Mouse (Mus musculus): ENCODE results near the gene Rergl. TPM values are rescaled to one million over a fixed set of nuclear protein-coding genes. Genes with fewer than 3 reads are reported as not detected.

The Rergl gene
- polyA plus RNA-seq (2014; fragmentation: Nextera tagmentation; extraction: Ambion mirVana) = not detected in 2 replicates

- Histone ChIP-seq H3K4me3 (ENCODE audit: low read depth, low read length) (no peak within 1 kb of the TSS), H3K9ac (ENCODE audit: low read depth, low read length) (no peak within 1 kb of the TSS), H3K36me3 (ENCODE audit: control insufficient read depth, insufficient read depth, low read length) (no peaks in the 10 kb centered on the region), H3K27me3 (replicated peaks; ENCODE audit: control insufficient read depth, insufficient read depth, low read length) (no peaks in the 10 kb centered on the region), H3K9me3 (ENCODE audit: control insufficient read depth, low read length) (no peaks in the 10 kb centered on the region), H3K4me2 (no peak within 1 kb of the TSS), H3K27ac (ENCODE audit: low read depth, low read length) (no peak within 1 kb of the TSS), H3K4me1 (replicated peaks; ENCODE audit: control insufficient read depth, insufficient read depth, low read length) (no peaks in the 10 kb centered on the region)
- DNase-seq (ENCODE audit: low spot score) = no peak
- WGBS = 22% methylated on average over 1 of the region's 1 CpGs
- ATAC-seq (replicated peaks; ENCODE audit: low FRiP score) = no peak
Observed at GRCm38 (mm10) chr6:139501876-139502275, at the start of gene Rergl. Rergl (minus strand) TSS chr6:139501976.

- no peak overlapping the region for H3K4me3 ChIP-seq (ENCODE audit: low read depth, low read length)
- no peaks in the 10 kb centered on the region for H3K9me3 ChIP-seq (ENCODE audit: control insufficient read depth, low read length)
- H3K9ac ChIP-seq (ENCODE audit: low read depth, low read length) = no peak overlapping the region
- no peaks in the 10 kb centered on the region for H3K4me1 ChIP-seq (replicated peaks; ENCODE audit: control insufficient read depth, insufficient read depth, low read length)
- DNase-seq (ENCODE audit: low spot score) = no peak
- WGBS = 59% methylated on average over 2 of the region's 2 CpGs
- H3K27ac ChIP-seq (ENCODE audit: low read depth, low read length) = no peak overlapping the region
- no peak for ATAC-seq (replicated peaks; ENCODE audit: low FRiP score)
- no peaks in the 10 kb centered on the region for H3K27me3 ChIP-seq (replicated peaks; ENCODE audit: control insufficient read depth, insufficient read depth, low read length)
- no peaks in the 10 kb centered on the region for H3K36me3 ChIP-seq (ENCODE audit: control insufficient read depth, insufficient read depth, low read length)
- no peak overlapping the region for H3K4me2 ChIP-seq
Observed at GRCm38 (mm10) chr6:139538469-139538868, 36.7 kb upstream of the Rergl start.

- no peak for ATAC-seq (replicated peaks; ENCODE audit: low FRiP score)
- H3K9me3 ChIP-seq (ENCODE audit: control insufficient read depth, low read length) = no peaks in the 10 kb centered on the region
Observed at GRCm38 (mm10) chr6:139525406-139525805, 23.6 kb upstream of the Rergl start.

GRCm38 (mm10) chr6:139524288-139524687 is 22.5 kb upstream of the Rergl start:
- no peaks in the 10 kb centered on the region for H3K36me3 ChIP-seq (ENCODE audit: control insufficient read depth, insufficient read depth, low read length)
- H3K4me1 ChIP-seq (replicated peaks; ENCODE audit: control insufficient read depth, insufficient read depth, low read length) = no peaks in the 10 kb centered on the region
- no peak overlapping the region for H3K4me2 ChIP-seq
- no peaks in the 10 kb centered on the region for H3K27me3 ChIP-seq (replicated peaks; ENCODE audit: control insufficient read depth, insufficient read depth, low read length)
- H3K27ac ChIP-seq (ENCODE audit: low read depth, low read length) = no peak overlapping the region
- H3K4me3 ChIP-seq (ENCODE audit: low read depth, low read length) = no peak overlapping the region
- WGBS = 57% methylated on average over 5 of the region's 5 CpGs
- H3K9ac ChIP-seq (ENCODE audit: low read depth, low read length) = no peak overlapping the region
- H3K9me3 ChIP-seq (ENCODE audit: control insufficient read depth, low read length) = no peaks in the 10 kb centered on the region
- DNase-seq (ENCODE audit: low spot score) (no peak), ATAC-seq (replicated peaks; ENCODE audit: low FRiP score) (no peak)

More at GRCm38 (mm10) chr6:139525406-139525805, 23.6 kb upstream of the Rergl start:
- H3K4me3 ChIP-seq (ENCODE audit: low read depth, low read length) = no peak overlapping the region
- H3K36me3 ChIP-seq (ENCODE audit: control insufficient read depth, insufficient read depth, low read length) = no peaks in the 10 kb centered on the region
- H3K4me1 ChIP-seq (replicated peaks; ENCODE audit: control insufficient read depth, insufficient read depth, low read length) = no peaks in the 10 kb centered on the region
- no peak overlapping the region for H3K27ac ChIP-seq (ENCODE audit: low read depth, low read length)
- H3K27me3 ChIP-seq (replicated peaks; ENCODE audit: control insufficient read depth, insufficient read depth, low read length) = no peaks in the 10 kb centered on the region
- no peak for DNase-seq (ENCODE audit: low spot score)
- H3K9ac ChIP-seq (ENCODE audit: low read depth, low read length) = no peak overlapping the region
- no peak overlapping the region for H3K4me2 ChIP-seq

- no peak overlapping the region for H3K4me3 ChIP-seq (ENCODE audit: low read depth, low read length)
- DNase-seq (ENCODE audit: low spot score) (no peak), ATAC-seq (replicated peaks; ENCODE audit: low FRiP score) (no peak)
- no peak overlapping the region for H3K9ac ChIP-seq (ENCODE audit: low read depth, low read length)
- no peaks in the 10 kb centered on the region for H3K9me3 ChIP-seq (ENCODE audit: control insufficient read depth, low read length)
- no peaks in the 10 kb centered on the region for H3K36me3 ChIP-seq (ENCODE audit: control insufficient read depth, insufficient read depth, low read length)
- no peaks in the 10 kb centered on the region for H3K4me1 ChIP-seq (replicated peaks; ENCODE audit: control insufficient read depth, insufficient read depth, low read length)
- WGBS = 79% methylated on average over 3 of the region's 3 CpGs
- H3K27ac ChIP-seq (ENCODE audit: low read depth, low read length) = no peak overlapping the region
- no peaks in the 10 kb centered on the region for H3K27me3 ChIP-seq (replicated peaks; ENCODE audit: control insufficient read depth, insufficient read depth, low read length)
- H3K4me2 ChIP-seq = no peak overlapping the region
Observed at GRCm38 (mm10) chr6:139514938-139515510, 13.2 kb upstream of the Rergl start.

GRCm38 (mm10) chr6:139479730-139480129 is 22.0 kb downstream of the Rergl start:
- H3K9me3 ChIP-seq (ENCODE audit: control insufficient read depth, low read length) = no peaks in the 10 kb centered on the region
- no peaks in the 10 kb centered on the region for H3K36me3 ChIP-seq (ENCODE audit: control insufficient read depth, insufficient read depth, low read length)
- ATAC-seq (replicated peaks; ENCODE audit: low FRiP score) (no peak), DNase-seq (ENCODE audit: low spot score) (no peak)
- H3K4me2 ChIP-seq = no peak overlapping the region
- no peaks in the 10 kb centered on the region for H3K4me1 ChIP-seq (replicated peaks; ENCODE audit: control insufficient read depth, insufficient read depth, low read length)
- H3K4me3 ChIP-seq (ENCODE audit: low read depth, low read length) = no peak overlapping the region
- no peaks in the 10 kb centered on the region for H3K27me3 ChIP-seq (replicated peaks; ENCODE audit: control insufficient read depth, insufficient read depth, low read length)
- H3K9ac ChIP-seq (ENCODE audit: low read depth, low read length) = no peak overlapping the region
- H3K27ac ChIP-seq (ENCODE audit: low read depth, low read length) = no peak overlapping the region

GRCm38 (mm10) chr6:139464980-139465379 is 36.8 kb downstream of the Rergl start:
- no peak for ATAC-seq (replicated peaks; ENCODE audit: low FRiP score)
- DNase-seq (ENCODE audit: low spot score) = no peak

GRCm38 (mm10) chr6:139464292-139464691 is 37.5 kb downstream of the Rergl start:
- no peak overlapping the region for H3K27ac ChIP-seq (ENCODE audit: low read depth, low read length)
- ATAC-seq (replicated peaks; ENCODE audit: low FRiP score) (no peak), DNase-seq (ENCODE audit: low spot score) (no peak)
- no peaks in the 10 kb centered on the region for H3K9me3 ChIP-seq (ENCODE audit: control insufficient read depth, low read length)
- 76% methylated on average over 2 of the region's 2 CpGs for WGBS
- no peak overlapping the region for H3K4me3 ChIP-seq (ENCODE audit: low read depth, low read length)
- H3K27me3 ChIP-seq (replicated peaks; ENCODE audit: control insufficient read depth, insufficient read depth, low read length) = no peaks in the 10 kb centered on the region
- no peaks in the 10 kb centered on the region for H3K36me3 ChIP-seq (ENCODE audit: control insufficient read depth, insufficient read depth, low read length)
- H3K9ac ChIP-seq (ENCODE audit: low read depth, low read length) = no peak overlapping the region
- no peak overlapping the region for H3K4me2 ChIP-seq
- H3K4me1 ChIP-seq (replicated peaks; ENCODE audit: control insufficient read depth, insufficient read depth, low read length) = no peaks in the 10 kb centered on the region

More at GRCm38 (mm10) chr6:139464980-139465379, 36.8 kb downstream of the Rergl start:
- Histone ChIP-seq H3K27me3 (replicated peaks; ENCODE audit: control insufficient read depth, insufficient read depth, low read length) (no peaks in the 10 kb centered on the region), H3K27ac (ENCODE audit: low read depth, low read length) (no peak overlapping the region), H3K4me3 (ENCODE audit: low read depth, low read length) (no peak overlapping the region), H3K9me3 (ENCODE audit: control insufficient read depth, low read length) (no peaks in the 10 kb centered on the region), H3K4me2 (no peak overlapping the region), H3K4me1 (replicated peaks; ENCODE audit: control insufficient read depth, insufficient read depth, low read length) (no peaks in the 10 kb centered on the region), H3K9ac (ENCODE audit: low read depth, low read length) (no peak overlapping the region), H3K36me3 (ENCODE audit: control insufficient read depth, insufficient read depth, low read length) (no peaks in the 10 kb centered on the region)
- WGBS = 78% methylated on average over 6 of the region's 6 CpGs

GRCm38 (mm10) chr6:139461094-139461493 is 40.7 kb downstream of the Rergl start:
- WGBS = 32% methylated on average over 5 of the region's 5 CpGs
- Histone ChIP-seq H3K4me3 (ENCODE audit: low read depth, low read length) (no peak overlapping the region), H3K9ac (ENCODE audit: low read depth, low read length) (no peak overlapping the region), H3K4me1 (replicated peaks; ENCODE audit: control insufficient read depth, insufficient read depth, low read length) (no peaks in the 10 kb centered on the region), H3K36me3 (ENCODE audit: control insufficient read depth, insufficient read depth, low read length) (no peaks in the 10 kb centered on the region), H3K4me2 (no peak overlapping the region), H3K27ac (ENCODE audit: low read depth, low read length) (no peak overlapping the region), H3K27me3 (replicated peaks; ENCODE audit: control insufficient read depth, insufficient read depth, low read length) (no peaks in the 10 kb centered on the region), H3K9me3 (ENCODE audit: control insufficient read depth, low read length) (no peaks in the 10 kb centered on the region)
- ATAC-seq (replicated peaks; ENCODE audit: low FRiP score) (no peak), DNase-seq (ENCODE audit: low spot score) (no peak)
